Mouse (Mus musculus) erythroblast, adult 5-6 weeks (primary cell): ENCODE data around the gene Mrpl54. TPM values are rescaled to one million over a fixed set of nuclear protein-coding genes. Genes with fewer than 3 reads are reported as not detected.

Experiments
- ATAC-seq: replicated peaks from 2 replicates; pipeline ENCODE4 v1.8.0; 2016; ENCODE audit warnings: moderate number of reproducible peaks, mild to moderate bottlenecking, moderate TSS enrichment, inconsistent platforms; ENCODE audit not compliant: poor library complexity, low FRiP score, severe bottlenecking
- total RNA-seq, 2 experiments: library from RNA; stranded (forward) in 1 of 2; stranded (reverse) in 1 of 2; fragments of 150-400 nt in 1 of 2; fragments of 200-764, 138-1000 nt in 1 of 2; gene quantifications; 2 replicates each; pipeline versions ENCODE4 v1.2.3 to v1.2.4; 2015 to 2017; ENCODE audit warnings: low replicate concordance in 2 of 2

Mrpl54 gene
- total RNA-seq, 2 experiments from 2014 or later, result 36.6 to 56.3 TPM

- ATAC-seq, result no peak
These were observed 30.5 kb upstream of the Mrpl54 start for GRCm38 (mm10) chr10:81297246-81297645.

- ATAC-seq, result no peak
These were observed 28.5 kb upstream of the Mrpl54 start for GRCm38 (mm10) chr10:81295185-81295584.

- no peak for ATAC-seq
These were observed 27.7 kb upstream of the Mrpl54 start for GRCm38 (mm10) chr10:81294442-81294841.

GRCm38 (mm10) chr10:81293334-81294030 is 26.7 kb upstream of the Mrpl54 start:
- ATAC-seq, result peak; percentile 12

- peak; percentile 81 for ATAC-seq
These were observed 26.0 kb upstream of the Mrpl54 start, which contains the start of gene Pip5k1c for GRCm38 (mm10) chr10:81292554-81293333. Gene Pip5k1c (plus strand): TSS chr10:81292963.

GRCm38 (mm10) chr10:81291511-81292104 is 24.9 kb upstream of the Mrpl54 start, which contains the start of gene Tjp3:
Gene Tjp3 (minus strand): TSS chr10:81291581.
- ATAC-seq, result no peak

- no peak for ATAC-seq
These were observed 24.1 kb upstream of the Mrpl54 start for GRCm38 (mm10) chr10:81290698-81291460.

- no peak for ATAC-seq
These were observed 23.1 kb upstream of the Mrpl54 start for GRCm38 (mm10) chr10:81289811-81290210.

GRCm38 (mm10) chr10:81289278-81289677 is 22.5 kb upstream of the Mrpl54 start:
- ATAC-seq, result no peak

GRCm38 (mm10) chr10:81288601-81289000 is 21.9 kb upstream of the Mrpl54 start:
- no peak for ATAC-seq

- ATAC-seq, result no peak
These were observed 20.9 kb upstream of the Mrpl54 start for GRCm38 (mm10) chr10:81287513-81288157.

GRCm38 (mm10) chr10:81286586-81286985 is 19.9 kb upstream of the Mrpl54 start:
- no peak for ATAC-seq

GRCm38 (mm10) chr10:81285694-81286450 is 19.1 kb upstream of the Mrpl54 start:
- peak; percentile 41; the same call in 1 of the 2 replicates for ATAC-seq

GRCm38 (mm10) chr10:81284719-81285118 is 18.0 kb upstream of the Mrpl54 start:
- no peak for ATAC-seq

GRCm38 (mm10) chr10:81284189-81284588 is 17.5 kb upstream of the Mrpl54 start:
- no peak for ATAC-seq

- ATAC-seq, result no peak
These were observed 12.8 kb upstream of the Mrpl54 start for GRCm38 (mm10) chr10:81279496-81279895.

GRCm38 (mm10) chr10:81277676-81278075 is 10.9 kb upstream of the Mrpl54 start:
- no peak for ATAC-seq

- ATAC-seq, result no peak
These were observed 7.1 kb upstream of the Mrpl54 start for GRCm38 (mm10) chr10:81273842-81274241.

GRCm38 (mm10) chr10:81272356-81272755 is 5.6 kb upstream of the Mrpl54 start:
- ATAC-seq, result no peak
